Comparison of ENCODE assay signal across 10 mouse cellular contexts in the genomic region with DNA sequence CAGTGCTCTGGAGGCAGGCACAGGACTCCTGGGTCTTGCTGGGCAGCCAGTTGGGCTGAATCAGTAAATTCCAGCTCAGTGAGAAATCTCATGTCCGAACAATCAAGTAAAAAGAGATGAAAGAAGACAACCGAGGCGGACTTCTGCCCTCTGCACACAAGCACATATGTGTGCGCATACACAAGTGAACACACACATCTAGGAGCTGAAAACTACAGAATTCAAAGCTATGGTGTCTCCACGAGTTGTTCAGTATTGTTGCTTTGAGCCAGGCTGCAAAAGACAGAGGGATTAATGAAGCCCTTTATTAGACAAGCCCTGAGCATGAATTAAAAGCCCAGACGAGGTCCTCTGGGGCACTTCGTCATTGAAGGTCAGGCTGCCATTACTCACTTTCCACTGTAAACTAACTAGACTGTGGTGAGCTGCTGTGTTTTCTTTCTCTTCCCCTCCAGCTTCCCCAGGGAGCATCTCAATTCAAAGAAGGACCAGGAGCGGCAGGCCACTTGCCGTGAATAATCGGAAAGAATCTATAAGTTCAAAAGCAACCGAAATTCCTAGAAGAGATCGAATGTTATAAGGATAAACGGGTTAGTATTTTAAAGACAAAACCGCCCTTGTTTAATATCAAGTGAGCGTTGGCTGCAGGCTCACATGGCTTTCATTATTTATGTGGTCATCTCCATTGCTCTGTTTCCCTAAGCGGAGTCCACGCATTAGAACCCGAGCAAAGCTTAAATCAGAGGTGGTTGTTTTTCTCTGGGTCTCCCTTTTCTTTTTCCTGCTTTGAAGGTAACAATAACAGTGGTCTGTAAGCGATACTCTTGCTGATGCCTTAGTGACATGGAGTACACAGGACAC. TPM values are rescaled to one million over a fixed set of nuclear protein-coding genes. Genes with fewer than 3 reads are reported as not detected.
DNase-seq lines count a peak whose midpoint lies in the region; ATAC-seq lines count a peak whose summit lies in the region.
"Had no signal": no experiment of that assay in that cellular context is flagged by ENCODE, and none has a peak within 500 bp of the region (broad histone marks: within the 10 kb centered on the region; RNA-seq: fewer than 3 reads in every experiment).

No protein-coding gene starts in this region.

- no peak overlapping the region for H3K27ac ChIP-seq in forebrain, embryonic 13.5 days
- no peak overlapping the region for H3K27ac ChIP-seq in forebrain, embryonic 12.5 days
- H3K27ac ChIP-seq in embryonic facial prominence, embryonic 11.5 days (replicated peaks; ENCODE audit: low read depth, low read length) = no peak overlapping the region
- H3K27ac ChIP-seq in midbrain, embryonic 13.5 days = 0 out of 2 replicates have a peak overlapping the region, but pooled peaks have one; percentile 4

- H3K4me2 ChIP-seq in forebrain, embryonic 13.5 days = peak overlapping the region; percentile 16; the same call in 1 of the 2 replicates
- no peak overlapping the region for H3K4me2 ChIP-seq in forebrain, embryonic 12.5 days
- no peak overlapping the region for H3K4me2 ChIP-seq in embryonic facial prominence, embryonic 11.5 days (ENCODE audit: low read depth, low read length)
- peak overlapping the region; percentile 31 for H3K4me2 ChIP-seq in midbrain, embryonic 13.5 days (replicated peaks)

- ATAC-seq in forebrain, embryonic 13.5 days = no peak
- no peak for ATAC-seq in forebrain, embryonic 12.5 days (ENCODE audit: low FRiP score)
- ATAC-seq in embryonic facial prominence, embryonic 11.5 days (replicated peaks; ENCODE audit: insufficient number of reproducible peaks, low FRiP score, low TSS enrichment, low read depth) = no peak
- 0 out of 2 replicates have a peak, but pooled peaks have one; percentile 40 for ATAC-seq in midbrain, embryonic 13.5 days
- no peak for ATAC-seq in frontal cortex, adult (ENCODE audit: low TSS enrichment)

- no peak overlapping the region for H3K9ac ChIP-seq in forebrain, embryonic 13.5 days
- no peak overlapping the region for H3K9ac ChIP-seq in forebrain, embryonic 12.5 days
- H3K9ac ChIP-seq in embryonic facial prominence, embryonic 11.5 days (replicated peaks; ENCODE audit: low read length) = no peak overlapping the region
- 0 out of 2 replicates have a peak overlapping the region, but pooled peaks have one; percentile 16 for H3K9ac ChIP-seq in midbrain, embryonic 13.5 days (replicated peaks)

- 26% methylated on average over 19 of the region's 19 CpGs for WGBS in forebrain, embryonic 13.5 days
- 31% methylated on average over 19 of the region's 19 CpGs for WGBS in forebrain, embryonic 12.5 days
- 23% methylated on average over 19 of the region's 19 CpGs for WGBS in embryonic facial prominence, embryonic 11.5 days
- 25% methylated on average over 19 of the region's 19 CpGs for WGBS in midbrain, embryonic 13.5 days

- peaks cover 9% of the 10 kb centered on the region for H3K4me1 ChIP-seq in forebrain, embryonic 13.5 days
- H3K4me1 ChIP-seq in forebrain, embryonic 12.5 days = peaks cover 11% of the 10 kb centered on the region
- 0 out of 2 replicates have a peak, but pooled peaks cover 3% of the 10 kb centered on the region for H3K4me1 ChIP-seq in embryonic facial prominence, embryonic 11.5 days (ENCODE audit: control insufficient read depth, insufficient read depth, low read length)
- H3K4me1 ChIP-seq in midbrain, embryonic 13.5 days (replicated peaks) = peaks cover 13% of the 10 kb centered on the region

- no peak overlapping the region for H3K4me3 ChIP-seq in forebrain, embryonic 13.5 days
- no peak overlapping the region for H3K4me3 ChIP-seq in forebrain, embryonic 12.5 days (replicated peaks)
- H3K4me3 ChIP-seq in embryonic facial prominence, embryonic 11.5 days (ENCODE audit: low read depth, low read length) = no peak overlapping the region
- no peak overlapping the region for H3K4me3 ChIP-seq in midbrain, embryonic 13.5 days (replicated peaks)

- peak; percentile 61 for DNase-seq in NIH3T3 (ENCODE audit: low read depth)
- peak; percentile 72 for DNase-seq in embryonic facial prominence, embryonic 11.5 days (ENCODE audit: low spot score)
- no peak for DNase-seq in right cerebral cortex, postnatal 4 days
- DNase-seq in gastrocnemius, adult 18-20 months (ENCODE audit: low spot score) = no peak
- DNase-seq: lung, adult 2 months; right cerebral cortex, postnatal 25 days had no signal

- no peaks in the 10 kb centered on the region for H3K36me3 ChIP-seq in forebrain, embryonic 13.5 days (ENCODE audit: poor library complexity, severe bottlenecking)
- no peaks in the 10 kb centered on the region for H3K36me3 ChIP-seq in forebrain, embryonic 12.5 days (replicated peaks)
- no peaks in the 10 kb centered on the region for H3K36me3 ChIP-seq in embryonic facial prominence, embryonic 11.5 days (replicated peaks; ENCODE audit: control insufficient read depth, insufficient read depth, low read depth, low read length)
- H3K36me3 ChIP-seq in midbrain, embryonic 13.5 days = no peaks in the 10 kb centered on the region

- no peaks in the 10 kb centered on the region for H3K27me3 ChIP-seq in forebrain, embryonic 13.5 days
- H3K27me3 ChIP-seq in forebrain, embryonic 12.5 days = peaks cover 4% of the 10 kb centered on the region; the same call in 1 of the 2 replicates
- H3K27me3 ChIP-seq in embryonic facial prominence, embryonic 11.5 days (ENCODE audit: control insufficient read depth, insufficient read depth, low read length) = no peaks in the 10 kb centered on the region
- no peaks in the 10 kb centered on the region for H3K27me3 ChIP-seq in midbrain, embryonic 13.5 days

- H3K9me3 ChIP-seq in forebrain, embryonic 13.5 days (replicated peaks) = no peaks in the 10 kb centered on the region
- H3K9me3 ChIP-seq in forebrain, embryonic 12.5 days = no peaks in the 10 kb centered on the region
- H3K9me3 ChIP-seq in embryonic facial prominence, embryonic 11.5 days (replicated peaks; ENCODE audit: control insufficient read depth, low read length) = no peaks in the 10 kb centered on the region
- no peaks in the 10 kb centered on the region for H3K9me3 ChIP-seq in midbrain, embryonic 13.5 days

RNA-seq across cellular contexts. Expression of a gene that starts 52.8 kb away (rescaled TPM):
- polyA plus RNA-seq in forebrain, embryonic 13.5 days (2015; fragmentation: Nextera tagmentation; extraction: Ambion mirVana) = 152 and 198 TPM in 2 replicates
- polyA plus RNA-seq in forebrain, embryonic 12.5 days (2016; fragmentation: Nextera tagmentation; extraction: Ambion mirVana) = 89.0 and 102 TPM in 2 replicates
- polyA plus RNA-seq in embryonic facial prominence, embryonic 11.5 days (2014; fragmentation: Nextera tagmentation; extraction: Ambion mirVana) = 23.4 and 29.4 TPM in 2 replicates
- polyA plus RNA-seq in midbrain, embryonic 13.5 days (2015; fragmentation: Nextera tagmentation; extraction: Ambion mirVana) = 52.0 and 56.2 TPM in 2 replicates
- total RNA-seq in gastrocnemius, adult 18-20 months (2021) = 1 to 10 TPM; 1.1 to 1.3 TPM

Comparison
In these comparisons a context has a peak if more than half of its experiments do, and no peak if none do; other contexts are left out.
1. H3K4me2 ChIP-seq: peak in forebrain, embryonic 13.5 days (single experiment) and midbrain, embryonic 13.5 days (single experiment); none in forebrain, embryonic 12.5 days (single experiment) and embryonic facial prominence, embryonic 11.5 days (single experiment).
2. DNase-seq: peak in NIH3T3 (single experiment) and embryonic facial prominence, embryonic 11.5 days (single experiment); none in right cerebral cortex, postnatal 4 days (single experiment) and gastrocnemius, adult 18-20 months (single experiment).